Mouse (Mus musculus) inflammation-experienced regulatory T-cells (primary cell): ENCODE data around the gene Arl5c. TPM values are rescaled to one million over a fixed set of nuclear protein-coding genes. Genes with fewer than 3 reads are reported as not detected.

Experiments used
- polyA plus RNA-seq, 2 experiments: library from polyadenylated mRNA; unstranded; fragments of 100-300 nt; shearing (Covaris generic); gene quantifications; one replicate each; pipeline ENCODE4 v1.2.1; 2017

The Arl5c gene
- polyA plus RNA-seq: 10 to 100 TPM; 61.8 to 75.6 TPM

DNA sequence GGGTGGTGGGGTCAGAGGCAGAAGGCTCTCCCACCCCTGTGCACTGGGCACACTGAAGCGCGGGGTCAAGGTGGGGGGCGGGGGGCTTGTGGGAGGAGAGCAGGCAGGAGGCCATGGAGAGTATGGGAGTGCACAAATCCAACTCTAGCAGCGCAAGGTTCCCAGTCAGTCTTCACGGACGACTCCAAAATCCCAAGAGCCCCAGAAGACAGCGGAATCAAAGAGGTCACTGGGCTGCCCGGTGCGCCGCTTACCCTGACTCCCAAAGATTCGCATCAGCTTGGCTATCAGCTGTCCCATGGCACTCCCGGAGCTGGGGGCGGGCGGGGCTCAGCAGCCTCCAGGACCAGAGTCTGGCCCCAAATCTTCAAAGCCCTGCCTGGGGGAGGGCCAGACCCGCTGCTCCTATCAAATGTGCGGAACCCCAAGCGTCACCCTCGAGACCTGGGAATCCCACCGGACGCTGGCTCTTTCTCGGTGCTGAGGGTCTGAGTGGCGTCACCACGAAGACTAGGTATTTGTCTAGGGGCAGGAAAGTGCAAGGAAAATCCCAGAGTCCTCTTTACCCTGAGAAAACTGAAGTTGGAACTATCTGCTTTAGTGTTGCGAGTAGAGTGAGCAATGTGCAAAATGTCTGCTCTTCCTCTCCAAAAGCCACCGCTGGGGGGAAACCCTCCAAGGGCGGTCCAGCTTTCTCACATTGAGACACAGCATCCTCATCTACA is at the start of gene Arl5c:
TSS of gene Arl5c (minus strand) at position 618 of the 725 bp plus-strand sequence.

DNA sequence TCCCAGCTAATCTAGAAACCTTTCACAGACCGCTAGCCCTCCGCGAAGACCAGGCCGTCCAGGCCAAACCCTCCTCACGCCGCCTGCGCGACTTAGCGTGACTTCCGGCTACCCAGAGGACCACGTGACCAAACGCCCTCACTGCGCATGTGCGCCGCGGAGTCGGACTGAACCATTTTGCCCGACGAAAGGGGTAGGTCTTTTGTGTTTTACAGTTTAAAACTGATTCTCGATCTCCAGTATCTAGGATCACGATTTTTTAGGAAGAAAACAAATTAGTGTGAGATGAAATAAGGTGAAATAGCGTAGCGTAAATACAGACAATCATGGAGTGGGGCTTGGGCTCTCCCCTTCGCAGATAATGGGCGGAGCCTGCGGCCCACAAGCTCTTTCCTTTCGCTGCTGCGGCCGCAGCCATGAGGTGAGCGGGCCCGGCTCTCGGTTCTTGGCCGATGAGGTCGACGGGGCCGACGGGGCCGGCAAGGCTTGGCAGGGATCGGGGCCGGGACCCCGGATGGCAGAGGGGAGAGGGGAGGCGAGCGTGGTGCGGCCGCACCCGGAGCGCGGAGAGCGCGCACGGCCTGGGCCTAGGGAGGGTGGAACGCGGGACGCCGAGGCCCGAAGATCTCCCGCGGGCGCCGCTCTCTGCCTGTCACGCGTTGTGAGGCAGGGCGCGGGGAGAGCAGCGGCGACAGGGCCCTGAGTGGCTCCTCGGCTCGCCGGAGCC is 30.8 kb upstream of the Arl5c start, which contains the start of gene Rpl19:
TSS of gene Rpl19 (plus strand) at position 141 of the 727 bp plus-strand sequence.

DNA sequence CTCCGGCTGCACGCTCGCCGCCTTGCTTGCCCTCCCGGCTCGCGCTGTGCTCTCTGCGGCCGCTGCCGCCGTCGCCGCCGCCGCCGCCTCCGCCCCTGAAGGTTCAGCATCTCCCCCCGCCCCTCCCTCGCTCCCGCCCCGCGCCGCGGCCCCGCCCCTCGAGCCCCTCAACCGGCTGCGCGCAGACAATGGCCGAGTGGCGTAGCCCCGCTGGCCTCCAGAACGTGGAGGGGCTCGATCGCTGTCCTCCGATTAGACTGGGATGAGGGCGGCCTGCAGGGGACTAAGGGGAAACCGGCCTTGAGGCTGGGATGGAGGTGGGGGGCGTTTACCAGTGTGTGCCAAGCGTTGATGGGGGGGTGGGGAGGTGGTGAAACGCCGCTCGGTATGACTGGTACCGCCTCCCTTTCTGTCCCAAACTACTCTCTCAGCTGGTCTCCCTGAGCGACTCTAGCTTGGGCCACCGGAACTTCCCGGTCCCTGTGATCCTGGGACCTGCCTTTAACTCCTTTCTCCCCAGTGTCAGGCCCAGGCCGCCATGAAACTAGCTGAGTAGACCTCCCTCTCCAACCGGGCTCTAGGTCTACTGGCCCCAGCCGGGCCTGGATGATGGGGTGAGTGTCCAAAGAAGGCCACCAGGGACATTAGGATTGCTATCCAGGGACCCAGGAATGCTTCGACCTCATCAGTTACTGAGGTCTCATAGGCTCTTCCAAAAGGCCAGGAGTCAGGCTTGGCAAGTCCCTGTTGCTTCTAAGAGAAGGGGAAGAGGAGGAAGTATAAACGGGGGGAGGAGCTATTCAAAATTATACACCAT is 26.8 kb upstream of the Arl5c start, which contains the start of gene Cacnb1:
TSS of gene Cacnb1 (minus strand) at position 480 of the 817 bp plus-strand sequence.

DNA sequence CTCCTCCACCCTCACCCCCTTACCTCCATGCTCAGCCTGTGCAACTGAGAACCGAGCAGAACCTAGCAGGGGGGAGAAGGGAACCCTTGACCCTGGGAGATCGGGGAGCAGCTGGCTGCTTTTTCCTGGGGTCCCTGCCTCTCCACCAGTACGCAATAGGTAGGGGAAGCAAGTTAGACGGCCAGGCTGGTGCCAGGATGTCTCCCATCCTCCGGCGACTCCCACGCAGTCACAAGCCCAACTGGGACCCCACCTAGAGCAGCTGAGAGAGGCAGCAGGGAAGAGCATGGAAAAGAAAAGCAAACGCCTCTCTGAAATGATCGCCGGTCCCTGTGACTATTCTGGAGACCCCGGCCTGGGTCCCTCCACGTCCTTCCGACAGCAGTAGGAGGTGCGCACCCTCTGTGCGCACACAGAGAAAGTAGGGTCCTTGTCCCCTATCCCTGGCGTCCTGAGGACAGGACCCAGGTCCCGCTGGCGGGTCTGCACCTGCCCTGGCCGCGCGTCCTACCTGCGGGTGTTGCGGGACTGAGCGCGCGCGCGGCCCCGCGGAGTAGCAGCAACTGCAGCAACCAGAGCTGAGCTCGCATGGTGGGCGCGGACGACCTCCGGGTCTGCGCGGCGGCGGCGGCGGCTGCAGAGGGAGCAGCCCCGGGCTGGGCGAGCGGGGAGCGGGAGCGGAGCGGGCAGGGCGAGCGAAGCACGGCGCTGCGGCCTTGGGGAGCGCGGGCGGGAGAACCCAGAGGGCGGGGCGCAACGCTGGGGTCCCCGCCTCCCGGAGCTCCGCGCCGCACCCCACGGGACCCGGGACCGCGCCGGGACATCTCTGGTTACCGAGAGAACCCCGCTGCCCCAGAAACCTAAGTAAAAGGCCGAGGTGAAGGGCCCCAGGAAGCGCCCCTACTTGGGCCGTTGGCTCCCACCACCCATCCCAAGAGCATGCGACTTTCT is 10.0 kb downstream of the Arl5c start, which contains the start of gene Plxdc1:
TSS of gene Plxdc1 (minus strand) at position 718 of the 951 bp plus-strand sequence.

Other genes starting within 250 kb of the Arl5c start
- 10 to 100 TPM; 26.5 to 31.5 TPM for gene Cwc25, start 229.6 kb downstream of the Arl5c start, polyA plus RNA-seq
- not detected for gene 1700001P01Rik, start 220.3 kb downstream of the Arl5c start, polyA plus RNA-seq
- gene Rpl23, start 213.7 kb downstream of the Arl5c start, polyA plus RNA-seq: 100 to 1,000 TPM; 323 to 371 TPM
- gene Lasp1, start 197.2 kb downstream of the Arl5c start, polyA plus RNA-seq: 100 to 1,000 TPM; 175 to 203 TPM
- 1 to 10 TPM in 1 of 2 experiments, under 1 TPM in 1; 0.91 to 1.3 TPM for gene B230217C12Rik, start 155.4 kb downstream of the Arl5c start, polyA plus RNA-seq
- 1 to 10 TPM in 1 of 2 experiments, under 1 TPM in 1; 0.76 to 1.6 TPM for gene Fbxo47, start 112.0 kb downstream of the Arl5c start, polyA plus RNA-seq
- 1 to 10 TPM; 2.5 to 2.8 TPM for gene Plxdc1, start 9.7 kb downstream of the Arl5c start, polyA plus RNA-seq
- gene Cacnb1, start 26.9 kb upstream of the Arl5c start, polyA plus RNA-seq: 10 to 100 TPM; 14.4 to 17.8 TPM
- gene Rpl19, start 30.5 kb upstream of the Arl5c start, polyA plus RNA-seq: 1,000 to 10,000 TPM; 1,296 to 1,506 TPM
- under 1 TPM in 1 of 2 experiments, not detected in 1; 0.48 TPM for gene Stac2, start 57.3 kb upstream of the Arl5c start, polyA plus RNA-seq
- 10 to 100 TPM; 26.0 to 32.3 TPM for gene Fbxl20, start 154.2 kb upstream of the Arl5c start, polyA plus RNA-seq
- 10 to 100 TPM; 35.7 to 41.7 TPM for gene Med1, start 197.1 kb upstream of the Arl5c start, polyA plus RNA-seq
- 10 to 100 TPM; 17.4 to 22.9 TPM for gene Cdk12, start 206.9 kb upstream of the Arl5c start, polyA plus RNA-seq